Mouse (Mus musculus): Measurements from ENCODE around the gene Clybl.

The Clybl gene

GRCm38 (mm10) chr14:122424441-122424840 lies 242.9 kb downstream of the Clybl start:
- ATAC-seq (ENCODE audit: low TSS enrichment), result no peak

- no peak for ATAC-seq (ENCODE audit: low TSS enrichment)
These were observed 245.2 kb downstream of the Clybl start for GRCm38 (mm10) chr14:122426529-122427203.

- ATAC-seq (ENCODE audit: low TSS enrichment), result no peak
These were observed 245.7 kb downstream of the Clybl start for GRCm38 (mm10) chr14:122427204-122427560.

- no peak for ATAC-seq (ENCODE audit: low TSS enrichment)
These were observed 246.2 kb downstream of the Clybl start for GRCm38 (mm10) chr14:122427654-122428053.

GRCm38 (mm10) chr14:122432558-122432957 lies 251.1 kb downstream of the Clybl start:
- no peak for ATAC-seq (ENCODE audit: low TSS enrichment)

- ATAC-seq (ENCODE audit: low TSS enrichment), result no peak
These were observed 252.5 kb downstream of the Clybl start for GRCm38 (mm10) chr14:122434039-122434438.

GRCm38 (mm10) chr14:122436850-122437249 lies 255.3 kb downstream of the Clybl start:
- ATAC-seq (ENCODE audit: low TSS enrichment), result no peak

GRCm38 (mm10) chr14:122449601-122450495 lies 268.3 kb downstream of the Clybl start:
- ATAC-seq (ENCODE audit: low TSS enrichment), result no peak

- ATAC-seq (ENCODE audit: low TSS enrichment), result peak; percentile 55
These were observed 269.2 kb downstream of the Clybl start, which contains the start of gene Gm5089 for GRCm38 (mm10) chr14:122450496-122451382. Gene Gm5089, minus strand, starts transcription at chr14:122451115.

GRCm38 (mm10) chr14:122451551-122452145 lies 270.1 kb downstream of the Clybl start:
- ATAC-seq (ENCODE audit: low TSS enrichment), result no peak

All from frontal cortex, adult (tissue).